Mouse (Mus musculus) telencephalon, adult 2 months (tissue): Measurements from ENCODE around the gene Traf7.
A peak's percentile ranks its signal among the peaks of the same experiment; 100 is the strongest.

Source experiments
- DNase-seq: peaks from one replicate; pipeline ENCODE4 v3.0.0-alpha.2; 2011; ENCODE audit warnings: low read depth, low spot score

Gene Traf7

DNA sequence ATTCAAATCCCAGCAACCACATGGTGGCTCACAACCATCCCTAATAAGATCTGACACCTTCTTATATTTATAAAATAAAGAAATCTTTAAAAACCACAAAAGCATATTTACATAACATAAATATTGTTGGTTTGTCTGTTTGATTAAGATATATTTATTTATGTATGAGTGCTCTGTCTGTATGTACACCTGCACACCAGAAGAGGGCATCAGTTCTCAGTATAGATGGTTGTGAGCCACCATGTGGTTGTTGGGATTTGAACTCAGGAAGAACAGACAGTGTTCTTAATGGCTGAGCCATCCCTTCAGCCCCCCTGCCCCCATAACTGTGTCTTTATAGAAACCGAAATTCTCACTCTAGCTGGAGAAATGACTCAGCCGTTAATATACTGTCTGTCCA is 17.5 kb upstream of the Traf7 start:
- no peak for DNase-seq

DNA sequence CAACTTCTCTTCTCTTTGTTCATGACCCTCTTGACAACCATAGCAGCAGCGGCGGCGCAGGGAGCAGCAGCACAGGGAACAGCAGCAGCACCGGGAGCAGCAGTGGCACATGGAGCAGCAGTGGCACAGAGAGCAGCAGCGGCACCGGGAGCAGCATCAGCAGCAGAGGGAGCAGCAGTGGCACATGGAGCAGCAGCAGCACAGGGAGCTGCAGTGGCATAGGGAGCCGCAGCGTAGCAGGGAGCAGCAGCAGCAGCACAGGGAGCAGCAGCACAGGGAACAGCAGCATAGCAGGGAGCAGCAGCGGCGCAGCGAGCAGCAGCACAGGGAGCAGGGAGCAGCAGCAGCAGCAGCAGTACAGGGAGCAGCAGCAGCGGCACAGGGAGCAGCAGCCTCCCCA is 16.9 kb upstream of the Traf7 start:
- no peak for DNase-seq

DNA sequence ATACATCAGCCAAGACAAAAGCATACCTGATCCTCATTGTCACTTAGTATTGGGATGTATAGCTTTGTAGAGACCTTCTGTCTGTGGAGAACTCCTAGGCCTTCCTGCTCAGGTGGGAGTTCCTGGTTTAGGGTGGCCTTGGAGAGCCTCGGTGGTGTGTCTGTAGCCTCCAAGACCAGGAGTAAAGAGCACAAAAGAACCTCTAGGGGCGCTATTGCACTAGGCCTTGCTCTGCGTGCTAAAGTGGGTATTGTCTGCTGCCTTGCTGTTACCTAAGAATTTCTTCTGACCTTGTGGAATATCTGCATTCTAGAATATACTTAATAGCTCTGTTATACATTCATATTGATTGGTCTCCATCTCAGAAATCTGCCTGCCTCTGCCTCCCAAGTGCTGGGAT is 12.6 kb upstream of the Traf7 start:
- DNase-seq = no peak

GRCm38 (mm10) chr17:24538950-24539349 is 11.2 kb upstream of the Traf7 start:
- DNase-seq = no peak

DNA sequence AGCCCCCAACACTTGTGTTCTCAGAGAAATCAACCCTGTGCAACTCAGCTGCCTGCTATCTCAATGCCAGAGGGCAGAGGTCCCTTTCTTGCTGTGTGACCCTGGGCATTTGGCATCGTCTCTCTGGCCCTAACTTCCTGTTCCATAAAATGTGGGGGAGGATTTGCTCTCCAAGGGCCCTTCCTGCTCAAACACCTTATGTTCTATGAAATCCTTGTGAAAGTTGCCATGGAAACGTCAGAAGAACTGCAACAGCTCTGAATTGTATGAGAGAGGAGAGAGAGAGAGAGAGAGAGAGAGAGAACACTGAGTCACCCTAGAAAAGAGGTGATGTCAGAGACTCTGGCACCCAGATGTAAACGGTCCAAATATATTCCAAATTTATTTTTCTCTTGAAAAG is 9.8 kb upstream of the Traf7 start:
- DNase-seq = peak; percentile 89

GRCm38 (mm10) chr17:24535300-24535699 is 7.6 kb upstream of the Traf7 start:
- DNase-seq = peak; percentile 81

DNA sequence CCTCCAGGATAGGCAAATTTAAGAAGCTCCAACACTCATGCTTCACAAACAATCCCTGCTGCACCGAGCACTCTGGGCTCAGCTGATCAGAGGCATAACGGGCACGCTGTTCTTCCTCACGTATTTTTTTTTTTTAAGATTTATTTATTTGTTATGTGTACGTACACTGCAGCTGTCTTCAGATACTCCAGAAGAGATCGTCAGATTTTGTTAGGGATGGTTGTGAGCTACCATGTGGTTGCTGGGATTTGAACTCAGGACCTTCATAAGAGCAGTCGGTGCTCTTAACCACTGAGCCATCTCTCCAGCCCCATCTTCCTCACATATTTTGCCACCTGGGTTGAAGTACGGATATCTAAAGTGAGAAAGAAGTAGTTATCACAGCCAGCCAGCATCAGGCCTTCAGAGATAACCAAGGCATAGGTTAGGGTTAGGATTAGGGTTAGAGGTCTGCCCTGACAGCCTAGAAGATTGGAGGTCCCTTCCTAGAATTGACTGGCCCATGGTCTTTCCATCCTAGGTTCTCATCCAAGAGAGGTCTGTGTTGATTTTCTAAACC is 6.5 kb upstream of the Traf7 start, which contains the start of gene Rab26:
Gene Rab26, minus strand, starts transcription at position 51 of the 559 bp plus-strand sequence.
- no peak for DNase-seq

GRCm38 (mm10) chr17:24533099-24533992 is 5.6 kb upstream of the Traf7 start:
- peak; percentile 79 for DNase-seq

GRCm38 (mm10) chr17:24532045-24532444 is 4.3 kb upstream of the Traf7 start:
- DNase-seq = no peak

GRCm38 (mm10) chr17:24531064-24531463 is 3.3 kb upstream of the Traf7 start:
- no peak for DNase-seq

- DNase-seq = no peak
Observed at GRCm38 (mm10) chr17:24530361-24531050, 2.8 kb upstream of the Traf7 start.

DNA sequence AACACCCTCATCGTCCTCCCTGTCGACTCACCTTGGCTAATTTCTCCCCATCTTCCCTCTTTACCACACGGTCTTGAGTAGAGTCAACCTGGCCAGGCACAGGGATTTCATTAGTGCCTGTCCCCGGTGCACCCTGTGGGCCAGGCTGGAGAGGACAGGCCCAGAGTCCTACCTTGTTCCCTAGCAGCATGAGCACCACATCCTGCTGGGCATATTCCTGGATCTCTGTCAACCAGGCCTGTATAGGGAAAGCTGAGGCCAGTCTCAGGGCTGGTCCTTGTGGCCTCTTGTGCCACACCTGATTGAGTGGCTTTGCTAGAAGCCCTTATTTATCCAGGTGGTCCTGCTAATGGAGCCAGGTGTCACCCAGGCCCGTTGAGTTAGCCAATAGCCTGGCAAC is 2.1 kb upstream of the Traf7 start:
- DNase-seq = no peak

GRCm38 (mm10) chr17:24529007-24529451 is 1.3 kb upstream of the Traf7 start:
- no peak for DNase-seq

- no peak for DNase-seq
Observed at GRCm38 (mm10) chr17:24528560-24528918, 801 bp upstream of the Traf7 start.

- DNase-seq = no peak
Observed at GRCm38 (mm10) chr17:24527315-24527714, 423 bp downstream of the Traf7 start.

- no peak for DNase-seq
Observed at GRCm38 (mm10) chr17:24524734-24525133, 3.0 kb downstream of the Traf7 start.

DNA sequence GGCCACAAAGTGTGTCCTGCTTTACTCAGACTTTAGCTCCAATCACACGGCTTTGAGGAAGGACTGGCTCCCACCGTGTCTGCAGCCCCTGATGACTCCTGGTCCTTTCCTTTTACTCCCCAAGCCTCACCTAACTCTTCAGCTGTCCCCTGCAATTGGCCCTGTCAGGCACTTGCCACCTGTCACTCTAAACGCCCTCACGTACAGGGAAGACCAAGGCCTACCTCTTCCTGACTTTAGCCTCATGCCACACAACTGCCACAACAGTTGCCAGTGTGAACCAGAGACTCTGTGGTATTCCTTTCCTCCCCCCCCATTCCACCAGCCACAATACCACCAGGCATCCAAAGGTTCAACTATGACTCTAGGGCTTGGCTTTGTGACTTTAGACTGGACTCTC is 7.3 kb downstream of the Traf7 start:
- DNase-seq = no peak

DNA sequence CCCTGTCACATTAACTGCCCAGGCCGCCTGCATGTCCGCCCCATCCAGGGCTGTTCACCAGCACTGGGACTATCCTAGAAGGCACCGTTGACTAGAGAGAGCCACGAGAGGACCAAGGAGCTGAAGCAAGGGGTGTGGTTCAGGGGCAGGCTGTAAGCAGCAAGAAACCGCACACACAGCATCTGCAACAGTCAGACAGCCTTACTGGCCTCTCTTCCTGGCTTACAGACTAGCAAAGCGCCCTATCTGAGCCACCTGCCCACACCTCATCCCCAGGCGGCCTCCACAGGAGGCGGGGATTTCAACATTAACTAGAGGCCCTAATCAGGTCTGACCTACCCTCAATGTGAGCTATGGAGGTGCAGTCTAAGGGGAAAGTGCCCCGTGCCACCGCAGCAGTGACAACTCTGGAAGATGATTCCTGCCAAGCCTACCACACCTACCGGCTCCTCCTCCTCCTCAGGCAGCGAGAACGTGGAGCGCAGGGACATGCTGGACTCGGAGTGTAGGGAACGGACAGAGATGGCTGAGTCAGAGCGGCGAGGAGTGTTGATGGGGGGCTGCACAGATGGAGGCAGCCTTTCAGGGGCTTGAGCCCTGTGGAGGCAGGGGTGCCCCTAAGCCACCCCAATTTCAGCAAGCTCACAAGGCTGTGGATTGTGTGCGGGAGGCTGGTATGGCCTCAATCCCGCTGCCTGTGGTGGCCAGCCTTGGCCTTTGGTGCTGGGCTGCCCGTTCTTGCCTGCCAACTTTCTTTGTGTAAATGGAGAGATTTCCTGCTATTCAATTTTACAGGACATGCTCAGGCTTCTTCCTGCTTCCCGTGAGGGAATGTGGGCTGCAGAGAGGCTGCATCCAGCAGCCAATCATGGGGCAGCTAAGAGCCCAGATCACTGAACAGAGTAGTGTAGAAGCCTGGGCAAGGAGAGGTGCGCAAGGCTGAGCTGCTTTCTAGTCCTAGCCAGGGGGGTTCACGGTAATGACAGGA is 13.2 kb downstream of the Traf7 start:
- DNase-seq = no peak

- DNase-seq = no peak
Observed at GRCm38 (mm10) chr17:24513609-24514008, 14.1 kb downstream of the Traf7 start.

- DNase-seq = no peak
Observed at GRCm38 (mm10) chr17:24507806-24508460, 19.8 kb downstream of the Traf7 start.

- no peak for DNase-seq
Observed at GRCm38 (mm10) chr17:24507129-24507664, 20.5 kb downstream of the Traf7 start.
